Mouse (Mus musculus): ENCODE measurements at regions not wholly inside any gene's neighbourhood (a gene's known extent, or its start where the extent isn't known, plus 50 kb on each side); places are given as distances from the start of the nearest gene placed in this dataset.

- no peak overlapping the region for H3K4me3 ChIP-seq (ENCODE audit: insufficient read depth, low read length)
- no peaks in the 10 kb centered on the region for H3K4me1 ChIP-seq (ENCODE audit: control insufficient read depth, insufficient read depth, low read length)
- TF ChIP-seq POLR2A (IDR thresholded peaks at IDR 0.05; ENCODE audit: borderline replicate concordance, low read depth, low read length) (no peak), CTCF (IDR thresholded peaks at IDR 0.05; ENCODE audit: low read depth, low read length) (no peak)
- no peak overlapping the region for H3K27ac ChIP-seq (ENCODE audit: insufficient read depth, low read depth, low read length)
Observed at GRCm38 (mm10) chr3:60419216-60419615, 53.4 kb upstream of the Mbnl1 start.

Measured in bone marrow macrophage, adult 2 months (primary cell).